Mouse (Mus musculus) ES-Bruce4 (cell line): ENCODE data around the gene Vmn1r4.

Experiments used
- CTCF ChIP-seq: IDR thresholded peaks from one replicate; pipeline ENCODE4 v1.8.1; 2011; ENCODE audit warnings: low read depth, low read length
- POLR2A ChIP-seq: IDR thresholded peaks from one replicate; pipeline ENCODE4 v1.8.1; 2011; ENCODE audit warnings: low read length; ENCODE audit not compliant: insufficient read depth

DNA sequence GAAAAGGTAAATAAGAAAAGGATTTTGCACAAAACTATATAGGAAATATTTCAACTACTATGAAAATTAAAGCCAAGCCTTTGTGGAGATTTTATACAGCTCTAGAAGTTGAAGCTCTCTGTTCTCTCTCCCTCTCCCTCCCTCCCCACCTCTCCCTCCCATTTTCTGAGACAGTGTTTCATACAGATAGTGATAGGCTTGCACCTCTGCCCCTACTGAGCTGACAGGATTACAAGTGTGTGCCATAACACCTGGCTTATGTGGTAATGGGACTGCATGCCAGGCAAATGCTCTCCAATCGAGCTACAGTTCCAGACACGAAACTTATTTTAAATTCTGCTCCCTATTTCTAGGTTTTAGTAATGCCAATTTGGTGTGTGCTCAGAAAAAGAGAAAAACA, 12.9 kb upstream of the Vmn1r4 start:
- TF ChIP-seq POLR2A = no peak
- TF ChIP-seq CTCF = no peak
